Mouse (Mus musculus): ENCODE results near the gene Abcf3. TPM values are rescaled to one million over a fixed set of nuclear protein-coding genes. Genes with fewer than 3 reads are reported as not detected.

Abcf3 gene
- 38.8 and 40.5 TPM in 2 replicates for polyA plus RNA-seq (2016; fragmentation: Nextera tagmentation; extraction: Ambion mirVana)

- peaks cover 25% of the 10 kb centered on the region for H3K4me1 ChIP-seq
- H3K36me3 ChIP-seq = peaks cover 65% of the 10 kb centered on the region
- WGBS (ENCODE audit: insufficient replicate concordance) = under 1% methylated on average over 56 of the region's 56 CpGs
These were observed at the start of gene Abcf3 for GRCm38 (mm10) chr16:20548096-20548948. Gene Abcf3, plus strand, starts transcription at chr16:20548577.

GRCm38 (mm10) chr16:20498677-20499475, 49.5 kb upstream of the Abcf3 start, which contains the start of gene Eif2b5:
Gene Eif2b5, plus strand, starts transcription at chr16:20498817.
- Histone ChIP-seq H3K9ac (peak within 1 kb of the TSS; percentile 87), H3K27me3 (replicated peaks) (no peaks in the 10 kb centered on the region), H3K27ac (peak within 1 kb of the TSS; percentile 76), H3K9me3 (replicated peaks) (no peaks in the 10 kb centered on the region), H3K4me1 (peaks cover 18% of the 10 kb centered on the region), H3K4me3 (peak within 1 kb of the TSS; percentile 87), H3K36me3 (peaks cover 37% of the 10 kb centered on the region), H3K4me2 (peak within 1 kb of the TSS; percentile 81)
- under 1% methylated on average over 49 of the region's 49 CpGs for WGBS (ENCODE audit: insufficient replicate concordance)
- peak; percentile 95 for ATAC-seq

More at GRCm38 (mm10) chr16:20548096-20548948, at the start of gene Abcf3:
- Histone ChIP-seq H3K9ac (peak within 1 kb of the TSS; percentile 84), H3K4me3 (peak within 1 kb of the TSS; percentile 84), H3K4me2 (peak within 1 kb of the TSS; percentile 89), H3K9me3 (replicated peaks) (no peaks in the 10 kb centered on the region), H3K27me3 (replicated peaks) (no peaks in the 10 kb centered on the region), H3K27ac (peak within 1 kb of the TSS; percentile 84)
- ATAC-seq = peak; percentile 99

GRCm38 (mm10) chr16:20506000-20506399, 42.4 kb upstream of the Abcf3 start:
- ATAC-seq = no peak
- H3K9ac ChIP-seq = no peak overlapping the region
- H3K4me1 ChIP-seq = no peaks in the 10 kb centered on the region

GRCm38 (mm10) chr16:20509349-20509748, 39.0 kb upstream of the Abcf3 start:
- peaks cover 74% of the 10 kb centered on the region for H3K36me3 ChIP-seq
- no peak overlapping the region for H3K27ac ChIP-seq
- WGBS (ENCODE audit: insufficient replicate concordance) = 84% methylated on average over 3 of the region's 3 CpGs
- H3K9me3 ChIP-seq (replicated peaks) = no peaks in the 10 kb centered on the region
- no peak overlapping the region for H3K4me3 ChIP-seq
- H3K9ac ChIP-seq = no peak overlapping the region
- no peak overlapping the region for H3K4me2 ChIP-seq
- H3K4me1 ChIP-seq = no peaks in the 10 kb centered on the region
- H3K27me3 ChIP-seq (replicated peaks) = no peaks in the 10 kb centered on the region
- no peak for ATAC-seq

More at GRCm38 (mm10) chr16:20506000-20506399, 42.4 kb upstream of the Abcf3 start:
- no peak overlapping the region for H3K4me2 ChIP-seq
- H3K27me3 ChIP-seq (replicated peaks) = no peaks in the 10 kb centered on the region
- H3K27ac ChIP-seq = no peak overlapping the region
- H3K36me3 ChIP-seq = peaks cover 100% of the 10 kb centered on the region
- WGBS (ENCODE audit: insufficient replicate concordance) = 85% methylated on average over 8 of the region's 8 CpGs
- no peak overlapping the region for H3K4me3 ChIP-seq
- no peaks in the 10 kb centered on the region for H3K9me3 ChIP-seq (replicated peaks)

- Histone ChIP-seq H3K4me3 (no peak overlapping the region), H3K4me1 (peaks cover 6% of the 10 kb centered on the region), H3K9me3 (replicated peaks) (no peaks in the 10 kb centered on the region), H3K9ac (no peak overlapping the region), H3K36me3 (peaks cover 54% of the 10 kb centered on the region), H3K27ac (no peak overlapping the region), H3K27me3 (replicated peaks) (no peaks in the 10 kb centered on the region), H3K4me2 (no peak overlapping the region)
- no peak for ATAC-seq
- WGBS (ENCODE audit: insufficient replicate concordance) = 80% methylated on average over 7 of the region's 7 CpGs
These were observed 37.0 kb upstream of the Abcf3 start for GRCm38 (mm10) chr16:20511277-20511847.

- Histone ChIP-seq H3K9ac (peak overlapping the region; percentile 97), H3K36me3 (peaks cover 19% of the 10 kb centered on the region), H3K4me1 (peaks cover 46% of the 10 kb centered on the region), H3K4me3 (peak overlapping the region; percentile 95), H3K27ac (peak overlapping the region; percentile 91), H3K4me2 (peak overlapping the region; percentile 94), H3K9me3 (replicated peaks) (no peaks in the 10 kb centered on the region), H3K27me3 (replicated peaks) (no peaks in the 10 kb centered on the region)
- no peak for ATAC-seq
These were observed 32.3 kb upstream of the Abcf3 start for GRCm38 (mm10) chr16:20516032-20516431.

GRCm38 (mm10) chr16:20516726-20517201, 31.6 kb upstream of the Abcf3 start, which contains the start of gene Dvl3:
Gene Dvl3, plus strand, starts transcription at chr16:20516982.
- ATAC-seq = peak; percentile 96
- peak within 1 kb of the TSS; percentile 95 for H3K4me3 ChIP-seq
- no peaks in the 10 kb centered on the region for H3K27me3 ChIP-seq (replicated peaks)
- peaks cover 20% of the 10 kb centered on the region for H3K36me3 ChIP-seq
- under 1% methylated on average over 50 of the region's 55 CpGs for WGBS (ENCODE audit: insufficient replicate concordance)
- peak within 1 kb of the TSS; percentile 97 for H3K9ac ChIP-seq
- peaks cover 46% of the 10 kb centered on the region for H3K4me1 ChIP-seq
- peak within 1 kb of the TSS; percentile 91 for H3K27ac ChIP-seq
- H3K4me2 ChIP-seq = peak within 1 kb of the TSS; percentile 94
- no peaks in the 10 kb centered on the region for H3K9me3 ChIP-seq (replicated peaks)

- Histone ChIP-seq H3K4me1 (peaks cover 46% of the 10 kb centered on the region), H3K27ac (peak overlapping the region; percentile 91), H3K4me2 (peak overlapping the region; percentile 94), H3K27me3 (replicated peaks) (no peaks in the 10 kb centered on the region), H3K9me3 (replicated peaks) (no peaks in the 10 kb centered on the region), H3K9ac (peak overlapping the region; percentile 97), H3K4me3 (peak overlapping the region; percentile 95), H3K36me3 (peaks cover 24% of the 10 kb centered on the region)
- peak; percentile 56 for ATAC-seq
- under 1% methylated on average over 26 of the region's 26 CpGs for WGBS (ENCODE audit: insufficient replicate concordance)
These were observed 31.2 kb upstream of the Abcf3 start for GRCm38 (mm10) chr16:20517216-20517615.

- Histone ChIP-seq H3K36me3 (peaks cover 25% of the 10 kb centered on the region), H3K4me1 (peaks cover 46% of the 10 kb centered on the region), H3K27me3 (replicated peaks) (no peaks in the 10 kb centered on the region), H3K4me3 (peak overlapping the region; percentile 95), H3K27ac (peak overlapping the region; percentile 91), H3K9ac (peak overlapping the region; percentile 97), H3K9me3 (replicated peaks) (no peaks in the 10 kb centered on the region), H3K4me2 (peak overlapping the region; percentile 94)
- ATAC-seq = peak; percentile 25
- 21% methylated on average over 6 of the region's 6 CpGs for WGBS (ENCODE audit: insufficient replicate concordance)
These were observed 30.5 kb upstream of the Abcf3 start for GRCm38 (mm10) chr16:20517701-20518374.

- 81% methylated on average over 10 of the region's 10 CpGs for WGBS (ENCODE audit: insufficient replicate concordance)
- H3K9ac ChIP-seq = no peak overlapping the region
- no peak for ATAC-seq
- H3K27me3 ChIP-seq (replicated peaks) = no peaks in the 10 kb centered on the region
- peaks cover 37% of the 10 kb centered on the region for H3K4me1 ChIP-seq
- H3K36me3 ChIP-seq = peaks cover 83% of the 10 kb centered on the region
- H3K27ac ChIP-seq = no peak overlapping the region
- H3K4me2 ChIP-seq = no peak overlapping the region
- no peak overlapping the region for H3K4me3 ChIP-seq
- no peaks in the 10 kb centered on the region for H3K9me3 ChIP-seq (replicated peaks)
These were observed 24.5 kb upstream of the Abcf3 start for GRCm38 (mm10) chr16:20523886-20524285.

- Histone ChIP-seq H3K36me3 (peaks cover 97% of the 10 kb centered on the region), H3K27ac (peak overlapping the region; percentile 59), H3K27me3 (replicated peaks) (no peaks in the 10 kb centered on the region), H3K9ac (peak overlapping the region; percentile 25; the same call in 1 of the 2 replicates), H3K9me3 (replicated peaks) (no peaks in the 10 kb centered on the region), H3K4me2 (peak overlapping the region; percentile 30), H3K4me1 (peaks cover 24% of the 10 kb centered on the region), H3K4me3 (no peak overlapping the region)
- ATAC-seq = peak; percentile 88
- 61% methylated on average over 5 of the region's 5 CpGs for WGBS (ENCODE audit: insufficient replicate concordance)
These were observed 19.6 kb upstream of the Abcf3 start for GRCm38 (mm10) chr16:20528779-20529178.

Data from liver, embryonic 12.5 days (tissue).